Mouse (Mus musculus): ENCODE results near the gene 4930578C19Rik.
A peak's percentile ranks its signal among the peaks of the same experiment; 100 is the strongest.
"Not testable (repeated sequence)": the region's sequence is repeated elsewhere in the genome, so short reads cannot be mapped to it uniquely, and the experiment has no call there.

The 4930578C19Rik gene

DNA sequence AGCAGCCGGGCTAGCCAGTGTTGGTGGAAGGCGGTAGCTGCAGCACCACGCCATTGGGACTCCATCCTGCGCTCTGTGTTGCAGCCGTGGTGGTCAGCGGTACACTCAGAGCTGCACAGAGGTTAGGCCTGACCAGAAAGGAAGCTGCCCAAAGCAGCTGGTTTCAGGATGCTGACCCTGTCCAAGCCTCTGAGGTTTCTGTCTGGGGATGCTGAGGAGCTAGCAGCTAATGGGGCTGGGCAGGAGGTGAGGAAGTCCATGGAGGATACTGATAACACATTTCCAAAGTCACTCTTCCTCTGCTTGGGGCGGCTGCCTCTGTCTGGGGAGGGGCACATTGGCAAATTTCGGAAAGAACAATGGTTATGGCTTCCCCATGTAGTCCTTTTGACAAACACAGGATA is at the start of gene 4930578C19Rik:
4930578C19Rik (minus strand) TSS at position 200 of the 404 bp plus-strand sequence.
- no peak for DNase-seq (ENCODE audit: low spot score in 2 of 2)

DNA sequence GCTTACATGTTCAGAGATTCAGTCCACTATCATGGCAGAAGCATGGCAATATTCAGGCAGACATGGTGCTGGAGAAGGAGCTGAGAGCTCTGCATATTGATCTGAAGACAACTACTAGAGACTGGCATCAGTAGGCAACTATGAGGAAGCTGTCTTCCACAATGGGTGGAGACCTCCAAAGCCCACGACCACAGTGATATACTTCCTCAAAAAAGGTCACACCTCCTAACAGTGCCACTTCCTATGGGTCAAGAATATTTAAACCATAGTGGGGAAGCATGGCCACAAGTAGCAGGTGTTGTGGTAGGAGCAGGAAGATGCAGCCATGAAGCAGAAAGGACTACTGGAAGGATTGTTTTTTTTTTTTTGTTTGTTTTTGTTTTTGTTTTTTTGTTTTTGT is 6.5 kb upstream of the 4930578C19Rik start:
- DNase-seq (ENCODE audit: low spot score in 2 of 2), result no peak

DNA sequence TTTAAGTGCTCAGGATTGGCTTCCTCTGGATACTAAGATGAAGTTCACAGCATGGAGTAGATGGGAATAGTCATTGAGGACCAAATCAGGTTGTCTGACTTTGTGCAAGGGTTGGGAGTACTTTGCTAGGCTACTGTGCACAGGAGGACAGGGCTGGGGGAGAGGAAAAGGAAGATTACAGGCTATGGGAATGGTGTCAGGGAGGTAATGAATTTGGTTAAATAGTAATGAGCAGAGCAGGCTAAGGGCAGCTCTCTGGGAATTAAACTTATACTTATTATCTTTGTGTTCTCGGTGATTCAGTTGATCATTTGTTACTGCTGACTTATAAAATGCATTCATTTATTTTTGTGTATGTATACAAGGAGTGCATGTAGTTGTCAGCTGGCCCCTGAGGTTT is 1.7 kb upstream of the 4930578C19Rik start:
- no peak for DNase-seq (ENCODE audit: low spot score in 2 of 2)

- DNase-seq (ENCODE audit: low spot score in 2 of 2), result no peak
These were observed 9.6 kb downstream of the 4930578C19Rik start for GRCm38 (mm10) chrX:18451559-18451958.

DNA sequence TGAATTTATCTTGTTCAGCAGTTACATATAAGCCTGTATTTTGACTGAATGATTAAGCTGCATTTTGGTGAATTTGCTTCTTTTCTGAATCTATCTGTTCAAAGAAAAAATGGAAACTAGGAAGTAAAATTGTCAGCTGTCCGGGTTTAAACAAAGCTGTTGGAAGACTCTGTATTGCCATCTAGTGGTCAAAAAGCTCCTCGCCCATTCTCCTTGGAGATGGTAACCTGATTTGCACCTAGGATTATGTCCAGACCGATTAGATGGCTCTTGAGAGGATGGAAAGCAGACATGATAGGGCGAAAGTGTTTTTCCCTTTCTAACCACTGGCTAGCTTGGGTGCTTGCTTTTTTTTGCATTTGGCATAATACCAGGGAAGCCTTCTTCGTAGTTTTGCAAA is 19.1 kb downstream of the 4930578C19Rik start:
- DNase-seq (ENCODE audit: low spot score in 2 of 2), result peak in 1 of 2 experiments; percentile 6

- DNase-seq (ENCODE audit: low spot score in 2 of 2), result no peak
These were observed 35.7 kb downstream of the 4930578C19Rik start for GRCm38 (mm10) chrX:18425451-18425850.

DNA sequence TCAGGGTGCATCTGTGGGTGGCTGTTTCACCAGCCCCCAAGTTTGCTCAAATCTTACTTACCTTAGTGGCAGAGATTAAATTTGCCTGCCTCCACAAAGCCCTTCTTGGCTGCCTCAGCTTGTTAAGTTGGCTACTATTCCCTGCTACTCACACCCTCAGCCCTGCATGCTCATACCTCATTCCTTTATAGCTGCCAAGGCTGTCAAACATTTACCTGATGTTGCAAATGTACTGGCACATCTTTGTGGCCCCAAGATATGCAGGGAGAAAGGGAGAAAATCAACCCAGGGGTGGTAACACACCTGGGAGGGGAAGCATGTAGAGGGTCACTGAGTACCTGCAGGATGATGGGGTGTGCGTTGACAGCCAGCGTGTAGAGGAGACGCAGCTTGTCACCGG is 38.0 kb downstream of the 4930578C19Rik start:
- no peak for DNase-seq (ENCODE audit: low spot score in 2 of 2)

DNA sequence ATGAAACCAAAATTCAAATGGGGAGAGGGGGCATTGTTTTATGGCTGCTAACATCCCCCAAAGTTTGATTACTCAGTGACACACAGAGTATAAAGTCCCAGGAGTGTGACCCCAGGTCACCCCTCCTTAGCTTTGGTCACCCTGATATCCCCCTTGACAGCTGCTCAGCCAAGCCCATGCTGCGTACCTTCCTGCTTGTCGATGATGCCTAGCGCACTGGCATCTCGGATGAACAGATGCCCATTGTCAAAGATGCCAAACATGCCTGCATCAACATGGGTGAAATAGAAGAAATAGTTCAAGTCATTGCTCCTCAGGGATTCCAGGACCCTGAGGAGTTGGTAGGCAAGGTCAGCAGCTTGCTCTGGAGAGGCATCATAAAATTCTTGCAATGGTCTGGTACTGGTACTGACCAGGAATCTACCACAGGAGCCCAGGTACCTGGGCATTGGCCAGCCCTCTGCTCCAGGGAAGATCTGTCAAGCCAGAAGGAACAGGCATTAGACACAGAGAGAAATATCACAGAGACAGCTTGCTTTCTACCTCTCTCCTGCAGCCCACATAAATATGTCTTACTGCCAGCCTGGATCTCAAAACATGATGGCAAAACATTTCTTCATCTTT is 40.9 kb downstream of the 4930578C19Rik start:
- DNase-seq (ENCODE audit: low spot score in 2 of 2), result no peak

GRCm38 (mm10) chrX:18418977-18419376 is 42.2 kb downstream of the 4930578C19Rik start:
- DNase-seq (ENCODE audit: low spot score in 2 of 2), result no peak

DNA sequence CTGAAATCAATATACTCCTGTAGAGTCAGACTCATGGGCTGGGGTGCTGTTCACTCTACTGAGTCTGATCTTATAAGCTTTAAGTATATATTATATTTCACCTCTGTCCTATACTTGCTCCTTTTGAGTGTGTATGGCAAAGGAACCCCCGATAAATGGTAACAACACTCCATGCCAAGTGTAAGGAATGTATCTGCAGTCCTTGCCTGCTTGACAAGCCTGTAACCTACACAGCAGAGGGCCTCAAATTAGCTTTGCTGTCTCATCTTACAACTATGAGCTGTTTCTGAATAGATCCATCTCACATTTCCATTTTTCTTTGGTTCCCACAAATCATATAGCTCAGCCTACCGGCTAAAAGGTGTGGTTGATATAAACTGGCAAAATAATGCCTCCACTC is 46.6 kb downstream of the 4930578C19Rik start:
- DNase-seq (ENCODE audit: low spot score in 2 of 2), result no peak

DNA sequence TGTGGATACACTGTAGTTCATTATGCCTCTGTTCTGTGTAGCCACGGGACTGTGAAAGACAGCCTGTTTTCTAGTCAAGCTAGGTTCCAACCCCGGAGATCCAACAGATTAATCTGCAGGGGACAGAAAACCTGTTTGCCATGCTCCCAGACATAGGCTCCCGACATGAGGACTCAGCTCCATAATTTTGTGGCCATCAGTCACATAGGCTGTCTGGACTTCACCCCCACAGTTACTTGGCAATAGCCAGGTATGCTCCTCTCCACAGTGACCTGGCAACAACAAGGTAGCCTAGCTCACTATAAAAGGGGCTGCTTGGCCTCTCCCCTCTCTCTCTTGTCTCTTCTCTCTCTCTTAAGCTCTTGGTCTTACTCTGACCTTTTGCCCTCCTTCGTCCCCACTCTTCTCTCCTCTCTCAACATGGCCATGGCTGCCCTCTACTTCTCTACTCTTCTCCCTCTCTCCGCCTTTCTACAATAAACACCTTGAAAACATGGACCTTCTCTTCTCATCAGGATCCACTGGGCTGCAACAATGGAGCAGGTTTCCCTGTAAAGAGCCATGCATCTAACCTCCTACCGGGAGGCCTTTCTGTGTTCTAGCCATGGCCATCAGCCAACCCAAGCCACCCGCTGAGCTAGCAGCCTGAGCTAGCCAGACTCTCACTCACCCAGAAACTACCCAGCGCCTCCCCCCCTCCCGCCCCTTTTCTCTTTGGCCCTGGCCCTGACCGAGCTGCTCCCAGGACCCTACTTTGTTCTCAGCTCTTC is 49.9 kb downstream of the 4930578C19Rik start:
- no peak for DNase-seq (ENCODE audit: low spot score in 2 of 2)

DNA sequence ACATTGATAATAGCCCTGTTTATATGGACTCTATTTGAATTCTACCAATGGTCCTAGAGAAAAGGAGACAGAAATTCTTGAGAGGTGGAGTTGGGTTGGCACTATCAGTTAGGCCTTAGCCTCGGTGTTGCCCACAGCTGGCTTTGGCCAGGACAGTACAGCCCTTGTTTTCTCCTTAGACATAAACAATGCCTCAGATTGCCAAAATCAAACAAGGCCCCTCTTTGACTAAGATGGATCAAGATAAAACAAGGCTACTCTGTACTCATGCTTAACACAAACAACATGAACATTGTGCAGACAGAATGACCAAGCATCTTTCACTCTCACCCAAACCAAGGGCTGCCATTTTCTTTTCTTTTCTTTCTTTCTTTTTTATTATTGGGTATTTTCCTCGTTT is 51.6 kb downstream of the 4930578C19Rik start:
- no peak for DNase-seq (ENCODE audit: low spot score in 2 of 2)

GRCm38 (mm10) chrX:18402296-18402695 is 58.9 kb downstream of the 4930578C19Rik start:
- no peak for DNase-seq (ENCODE audit: low spot score in 2 of 2)

- DNase-seq (ENCODE audit: low spot score in 2 of 2), result no peak
These were observed 64.5 kb downstream of the 4930578C19Rik start for GRCm38 (mm10) chrX:18396700-18397099.

DNA sequence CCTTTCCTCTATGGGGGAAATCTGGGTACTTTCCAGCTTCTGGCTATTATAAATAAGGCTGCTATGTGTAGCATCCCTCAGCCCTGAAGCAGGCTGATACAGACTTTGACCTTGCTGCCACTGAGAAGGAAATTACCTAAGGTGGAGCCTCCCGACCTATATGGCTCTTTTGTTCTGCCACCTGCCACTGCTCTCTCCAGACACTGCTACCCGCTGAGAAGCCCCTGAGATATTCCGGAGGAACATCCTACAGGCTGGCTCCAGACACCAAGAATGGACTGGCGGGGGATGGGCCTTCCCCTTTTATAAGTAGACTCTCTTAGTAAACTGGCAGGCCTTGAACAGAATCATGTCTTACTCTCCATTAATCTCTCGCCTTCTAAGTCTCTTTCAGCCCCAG is 77.0 kb downstream of the 4930578C19Rik start:
- DNase-seq (ENCODE audit: low spot score in 2 of 2), result not testable (repeated sequence)

All from thymus, postnatal 10 days (tissue).